Mouse (Mus musculus) cerebellum, postnatal 14 days (tissue): ENCODE data around the gene Prkce.

Source experiments
- DNase-seq, 2 experiments: peaks; one replicate each; pipeline ENCODE4 v3.0.0; 2021; ENCODE audit warnings: mixed read lengths in 2 of 2

Gene Prkce

GRCm38 (mm10) chr17:86376389-86376788 lies 208.8 kb downstream of the Prkce start:
- no peak for DNase-seq

- peak in 1 of 2 experiments; percentile 24 for DNase-seq
These were observed 210.3 kb downstream of the Prkce start for GRCm38 (mm10) chr17:86377863-86378262.

- no peak for DNase-seq
These were observed 211.0 kb downstream of the Prkce start for GRCm38 (mm10) chr17:86378611-86379010.

- no peak for DNase-seq
These were observed 212.0 kb downstream of the Prkce start for GRCm38 (mm10) chr17:86379405-86380137.

DNA sequence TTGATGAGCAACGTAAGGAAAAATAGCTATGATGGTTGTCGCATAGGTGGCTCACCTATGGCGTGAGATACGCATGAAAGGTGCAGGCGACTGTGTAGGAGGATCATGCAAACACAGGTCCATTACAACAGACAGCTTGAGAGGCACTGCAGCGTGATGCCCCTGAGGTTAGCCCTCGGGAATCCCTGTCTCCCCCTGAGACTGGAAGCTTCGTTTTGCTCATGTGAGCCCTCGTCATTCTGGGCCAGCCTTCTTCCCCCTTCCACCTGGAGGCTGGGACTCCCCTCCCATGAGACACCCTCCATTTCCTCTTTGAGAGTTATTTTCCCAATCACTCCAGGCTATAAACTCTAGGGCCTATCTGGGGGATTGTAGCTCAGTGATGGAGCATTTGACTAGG lies 213.9 kb downstream of the Prkce start:
- no peak for DNase-seq

DNA sequence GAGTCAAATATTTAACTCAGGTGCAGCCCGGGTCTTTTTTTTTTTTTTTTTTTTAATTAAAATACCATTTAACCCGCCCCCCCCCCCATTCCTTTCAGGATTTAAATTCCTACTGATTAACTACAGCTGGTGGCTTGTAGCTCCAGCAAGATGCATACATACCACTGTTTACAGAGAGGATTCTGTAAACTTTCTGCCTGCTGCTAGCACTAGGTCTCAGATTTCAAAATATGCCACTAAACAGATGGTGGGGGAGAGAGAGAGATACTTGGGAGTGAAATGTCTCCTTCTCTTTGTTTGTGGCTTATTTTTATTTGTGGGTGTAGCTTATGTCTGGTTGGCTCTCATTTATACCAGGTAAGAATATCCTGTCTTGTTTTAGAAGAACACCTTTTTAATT lies 215.3 kb downstream of the Prkce start:
- DNase-seq, result no peak

GRCm38 (mm10) chr17:86383699-86384572 lies 216.4 kb downstream of the Prkce start:
- no peak for DNase-seq

DNA sequence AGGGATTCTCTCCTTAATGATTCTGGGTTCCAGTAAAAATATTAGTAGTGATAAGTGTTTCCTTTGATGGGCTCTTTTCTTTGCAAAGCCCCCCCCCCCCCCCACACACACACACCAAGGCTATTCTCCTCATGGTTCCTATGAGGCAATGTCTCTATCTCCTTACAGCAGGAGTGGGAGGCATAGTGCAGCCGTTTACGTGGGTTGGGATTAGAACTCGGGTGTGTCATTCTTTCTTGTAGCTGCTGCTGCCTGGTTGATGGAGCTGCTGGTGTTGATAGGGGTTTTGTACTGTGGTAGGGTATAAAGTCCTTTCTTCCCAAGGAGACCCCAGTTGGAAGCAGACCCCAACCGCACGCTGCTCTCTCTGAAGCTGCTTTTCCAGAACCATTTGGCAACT lies 224.9 kb downstream of the Prkce start:
- no peak for DNase-seq

- DNase-seq, result no peak
These were observed 225.6 kb downstream of the Prkce start for GRCm38 (mm10) chr17:86393191-86393590.

GRCm38 (mm10) chr17:86397097-86397496 lies 229.5 kb downstream of the Prkce start:
- DNase-seq, result no peak

GRCm38 (mm10) chr17:86397647-86398046 lies 230.1 kb downstream of the Prkce start:
- DNase-seq, result no peak

DNA sequence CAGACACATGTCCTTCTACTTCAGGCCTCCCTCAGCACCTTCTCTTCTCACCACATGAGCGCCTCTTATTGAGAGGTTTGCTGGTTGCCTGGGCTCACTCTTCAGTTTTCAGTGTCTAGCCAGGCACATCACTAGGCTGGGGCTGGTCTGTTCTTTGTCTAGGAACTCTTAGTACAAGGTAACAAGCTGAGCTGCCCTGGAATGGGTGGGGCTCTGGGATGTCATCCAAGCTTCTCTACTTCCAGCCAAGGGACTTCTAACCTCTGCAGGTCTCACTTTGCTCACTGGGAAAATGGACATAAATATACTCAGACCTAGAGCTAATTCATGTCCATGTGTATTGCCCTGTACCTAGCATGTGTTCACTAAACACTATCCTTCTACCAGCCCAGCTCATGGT lies 230.6 kb downstream of the Prkce start:
- no peak for DNase-seq

DNA sequence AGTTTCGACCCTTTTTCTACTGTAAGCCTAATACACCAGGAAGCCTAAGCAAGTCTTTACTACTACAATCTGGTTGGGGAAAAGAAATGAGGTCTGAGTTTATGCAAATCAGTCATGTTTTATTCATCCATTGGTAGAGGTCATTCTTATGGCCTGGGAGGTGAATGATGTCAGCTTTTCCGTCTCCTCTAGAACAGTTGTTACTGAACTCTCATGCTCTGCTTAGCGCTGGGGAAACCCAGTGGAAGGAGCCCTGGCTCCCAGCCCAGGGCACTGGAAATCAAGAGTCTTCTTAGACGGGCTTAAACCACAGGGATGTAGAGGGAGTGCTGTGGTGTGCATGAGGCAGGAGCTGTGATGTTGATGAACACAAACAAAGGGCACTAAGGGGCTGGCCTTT lies 232.4 kb downstream of the Prkce start:
- DNase-seq, result no peak

DNA sequence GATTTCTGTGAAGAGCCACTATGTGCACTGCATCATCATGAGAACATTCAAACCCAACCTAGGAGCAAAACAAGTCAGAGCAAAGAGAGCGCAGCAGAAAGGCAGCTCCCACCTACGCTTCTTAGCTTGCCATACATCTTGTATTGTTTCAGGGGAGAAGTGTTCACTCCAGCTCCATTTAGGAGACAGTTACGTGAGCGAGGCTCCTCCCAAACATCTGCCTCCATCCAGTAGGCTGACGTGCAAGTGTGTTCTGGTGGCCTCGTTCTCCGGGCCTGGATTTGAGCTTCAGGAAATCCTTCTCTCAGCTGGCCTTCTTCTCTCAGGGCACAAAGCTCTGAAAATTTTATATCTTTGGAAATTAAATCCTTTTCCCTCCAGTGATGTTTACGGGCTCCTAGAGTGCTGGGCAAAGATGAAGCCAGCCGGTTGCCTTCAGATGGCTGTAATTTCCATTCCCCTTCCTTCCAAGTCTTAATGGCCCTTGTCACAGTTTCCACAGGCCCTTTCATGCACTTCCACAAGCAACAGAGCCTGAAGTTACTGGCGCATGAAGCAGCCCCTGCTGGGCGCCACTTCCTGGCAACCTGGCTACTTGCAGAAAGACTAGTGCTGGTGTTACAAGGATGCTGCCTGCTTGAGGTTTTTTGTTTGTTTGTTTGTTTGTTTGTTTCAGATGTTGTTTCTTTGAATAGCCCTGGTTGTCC lies 237.4 kb downstream of the Prkce start:
- DNase-seq, result peak; percentile 80 to 88

GRCm38 (mm10) chr17:86405644-86406043 lies 238.1 kb downstream of the Prkce start:
- DNase-seq, result no peak

DNA sequence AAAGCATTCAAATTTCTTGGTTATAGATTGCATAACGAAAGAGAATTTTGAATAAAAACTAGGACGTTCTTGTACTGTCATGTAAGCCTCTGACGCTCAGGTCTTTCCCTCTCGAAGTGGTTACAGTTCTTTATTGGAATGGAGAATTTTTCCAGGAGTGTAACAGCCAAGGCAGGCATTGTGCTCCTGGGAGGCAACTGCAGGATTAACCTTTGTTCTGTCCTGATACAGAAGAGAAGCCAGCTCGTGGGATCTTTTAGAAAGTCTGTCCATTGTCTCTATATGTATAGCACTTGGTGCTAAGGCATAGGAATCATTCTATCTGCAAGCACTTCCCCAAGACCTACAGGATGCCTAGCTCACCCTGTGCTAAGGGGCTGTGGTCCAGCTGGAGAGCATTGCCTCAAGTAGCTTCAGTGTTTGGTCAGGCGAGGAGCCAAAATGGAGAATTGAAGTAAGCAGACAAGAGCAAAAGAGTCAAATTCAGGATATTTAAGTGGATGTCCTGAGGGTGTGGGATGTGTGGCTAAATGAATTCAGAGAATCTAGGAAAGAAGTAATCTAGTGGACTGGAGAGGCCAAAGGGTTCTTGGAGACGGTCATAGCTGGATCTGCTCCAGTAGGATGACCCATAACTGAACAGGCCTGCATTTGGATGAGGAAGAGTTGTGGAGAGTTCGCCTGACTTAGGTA lies 240.5 kb downstream of the Prkce start:
- peak; percentile 54 to 56 for DNase-seq

GRCm38 (mm10) chr17:86408614-86409006 lies 241.0 kb downstream of the Prkce start:
- DNase-seq, result peak in 1 of 2 experiments; percentile 46

GRCm38 (mm10) chr17:86409485-86409884 lies 241.9 kb downstream of the Prkce start:
- no peak for DNase-seq

DNA sequence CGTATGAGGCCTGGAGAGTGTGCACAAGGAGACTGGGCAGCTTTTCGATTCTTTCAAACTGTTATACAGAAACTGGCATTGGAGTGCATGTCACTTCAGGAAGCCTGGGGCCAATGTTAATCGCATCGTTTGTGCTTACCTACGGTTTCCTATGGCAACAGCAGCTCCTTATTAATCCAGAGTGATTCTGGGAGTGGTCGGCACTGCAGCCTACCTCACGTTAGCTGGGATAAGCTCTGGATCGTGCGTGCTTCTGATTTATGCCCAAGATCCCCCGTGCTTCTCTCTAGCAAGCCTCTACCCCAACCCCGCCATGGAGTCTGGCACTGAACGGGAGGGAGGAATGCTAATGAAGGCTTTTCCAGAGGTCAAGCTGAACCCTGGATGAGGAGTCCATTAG lies 242.9 kb downstream of the Prkce start:
- no peak for DNase-seq

DNA sequence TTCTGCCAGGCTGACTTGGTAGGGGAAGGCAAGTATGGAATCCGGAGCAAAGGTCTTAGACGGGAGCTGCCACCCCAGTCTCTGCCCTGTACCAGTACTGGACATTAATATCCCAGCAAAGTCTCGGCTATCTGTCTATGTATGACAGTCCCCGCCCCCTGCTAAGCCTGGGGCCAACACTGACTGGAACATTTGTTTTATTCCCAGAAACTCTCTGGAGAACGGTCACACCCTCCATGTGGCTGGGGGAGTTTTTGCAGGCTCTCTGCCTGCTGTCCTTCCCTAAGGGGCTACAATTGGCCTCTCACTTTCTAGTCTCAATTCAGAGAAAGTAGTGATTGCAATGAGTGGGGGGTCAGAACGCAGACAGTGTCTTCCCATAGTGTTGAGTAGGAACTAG lies 244.6 kb downstream of the Prkce start:
- DNase-seq, result no peak

GRCm38 (mm10) chr17:86414608-86415007 lies 247.0 kb downstream of the Prkce start:
- DNase-seq, result no peak

DNA sequence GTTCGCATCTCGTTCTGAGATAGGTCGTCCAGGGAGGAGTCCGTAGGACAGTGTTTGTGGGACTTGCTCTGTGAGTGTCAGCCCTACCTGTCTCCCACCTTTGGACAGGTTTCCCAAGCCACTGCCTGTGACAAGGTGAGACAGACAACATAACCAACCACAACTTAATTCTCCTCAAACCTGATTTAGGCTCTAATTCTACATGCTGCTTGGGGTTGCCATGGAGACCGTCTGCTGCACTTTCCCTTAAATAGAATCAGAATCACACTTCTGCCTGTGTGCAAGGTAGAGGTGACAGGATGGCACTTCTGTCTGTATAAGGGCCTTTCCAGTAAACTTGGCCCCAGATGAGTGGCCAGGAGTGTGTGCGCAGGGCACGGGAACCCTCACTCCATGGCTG lies 248.4 kb downstream of the Prkce start:
- no peak for DNase-seq

GRCm38 (mm10) chr17:86418334-86418733 lies 250.7 kb downstream of the Prkce start:
- peak; percentile 47 to 54 for DNase-seq
